Mouse (Mus musculus): ENCODE measurements around the gene Kif21b. TPM values are rescaled to one million over a fixed set of nuclear protein-coding genes. Genes with fewer than 3 reads are reported as not detected.

Kif21b gene
- polyA plus RNA-seq, 1 experiment = 0.03 TPM

DNA sequence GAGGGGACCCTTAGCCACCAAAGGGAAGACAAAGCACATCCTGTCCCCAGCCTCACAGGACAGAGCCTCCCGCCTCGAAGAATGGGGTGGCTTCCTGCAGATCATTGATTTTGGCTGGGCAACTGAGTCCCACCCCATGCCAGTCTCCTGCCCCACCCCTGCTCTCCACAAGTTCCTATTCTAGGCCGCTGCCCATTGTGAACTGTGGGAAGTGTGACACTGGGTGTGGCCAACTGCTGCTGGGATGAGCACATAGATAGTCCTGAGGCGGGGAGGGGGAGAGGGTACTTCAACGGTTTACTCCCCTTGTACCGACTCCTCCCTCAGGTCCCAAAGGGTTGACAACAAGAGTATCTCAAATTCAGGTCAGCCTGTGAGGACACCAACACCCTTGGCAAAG, 47.6 kb downstream of the Kif21b start:
- Histone ChIP-seq H3K9me3 (ENCODE audit: control insufficient read depth, low read length) (no peaks in the 10 kb centered on the region), H3K36me3 (ENCODE audit: control insufficient read depth) (no peaks in the 10 kb centered on the region), H3K4me1 (ENCODE audit: control insufficient read depth) (peaks cover 98% of the 10 kb centered on the region), H3K27me3 (ENCODE audit: control insufficient read depth) (no peaks in the 10 kb centered on the region), H3K4me3 (replicated peaks) (no peak overlapping the region)
- no peak for TF ChIP-seq TAL1 (IDR thresholded peaks at IDR 0.05; ENCODE audit: low read length)
- TF ChIP-seq GATA1 (IDR thresholded peaks at IDR 0.05; ENCODE audit: low read length) = no peak

DNA sequence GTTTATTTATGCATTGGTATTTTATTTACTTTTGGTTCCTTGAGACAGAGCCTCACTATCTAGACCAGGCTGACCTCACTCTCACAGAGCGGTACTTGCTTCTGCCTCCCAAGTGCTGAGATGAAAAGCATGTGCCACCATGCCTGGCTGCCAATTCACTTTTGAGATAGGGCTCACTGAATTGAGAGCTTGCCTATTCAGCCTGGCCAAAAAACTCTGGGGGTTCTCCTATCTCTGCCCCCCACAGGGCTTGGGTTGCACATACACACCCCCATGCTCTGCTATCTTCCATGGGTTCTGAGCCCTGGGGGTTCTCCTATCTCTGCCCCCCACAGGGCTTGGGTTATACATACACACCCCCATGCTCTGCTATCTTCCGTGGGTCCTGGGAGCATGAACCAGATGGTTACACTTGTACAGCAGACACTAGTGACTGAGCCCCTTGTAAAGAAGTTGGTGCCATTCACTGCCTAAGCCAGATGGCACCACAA, 48.4 kb downstream of the Kif21b start:
- peaks cover 98% of the 10 kb centered on the region for H3K4me1 ChIP-seq (ENCODE audit: control insufficient read depth)
- H3K9me3 ChIP-seq (ENCODE audit: control insufficient read depth, low read length) = no peaks in the 10 kb centered on the region
- no peaks in the 10 kb centered on the region for H3K36me3 ChIP-seq (ENCODE audit: control insufficient read depth)
- no peaks in the 10 kb centered on the region for H3K27me3 ChIP-seq (ENCODE audit: control insufficient read depth)
- TF ChIP-seq GATA1 (IDR thresholded peaks at IDR 0.05; ENCODE audit: low read length) (no peak), TAL1 (IDR thresholded peaks at IDR 0.05; ENCODE audit: low read length) (peak; percentile 57; the same call in 2 of the 3 replicates)
- H3K4me3 ChIP-seq (replicated peaks) = no peak overlapping the region

DNA sequence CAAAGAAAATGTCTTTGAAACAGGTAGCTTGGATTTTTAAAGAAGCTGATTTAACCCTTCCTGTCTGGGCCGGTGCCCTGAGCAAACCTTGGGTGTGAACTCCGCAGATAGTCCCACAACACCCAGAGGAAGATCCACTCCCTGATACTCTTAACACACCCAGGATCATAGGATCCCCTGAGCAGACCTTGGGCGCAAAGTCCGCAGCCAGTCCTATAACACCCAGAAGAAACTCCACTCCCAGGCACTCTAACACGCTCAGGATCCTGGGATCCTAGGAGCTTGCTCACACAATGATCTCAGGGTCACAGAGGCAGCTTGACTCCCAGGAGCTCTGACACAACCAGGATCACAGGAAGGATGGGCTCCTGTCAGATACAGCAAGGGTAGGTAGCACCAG, 58.8 kb downstream of the Kif21b start:
- Histone ChIP-seq H3K4me1 (ENCODE audit: control insufficient read depth) (peaks cover 41% of the 10 kb centered on the region), H3K27me3 (ENCODE audit: control insufficient read depth) (no peaks in the 10 kb centered on the region)

DNA sequence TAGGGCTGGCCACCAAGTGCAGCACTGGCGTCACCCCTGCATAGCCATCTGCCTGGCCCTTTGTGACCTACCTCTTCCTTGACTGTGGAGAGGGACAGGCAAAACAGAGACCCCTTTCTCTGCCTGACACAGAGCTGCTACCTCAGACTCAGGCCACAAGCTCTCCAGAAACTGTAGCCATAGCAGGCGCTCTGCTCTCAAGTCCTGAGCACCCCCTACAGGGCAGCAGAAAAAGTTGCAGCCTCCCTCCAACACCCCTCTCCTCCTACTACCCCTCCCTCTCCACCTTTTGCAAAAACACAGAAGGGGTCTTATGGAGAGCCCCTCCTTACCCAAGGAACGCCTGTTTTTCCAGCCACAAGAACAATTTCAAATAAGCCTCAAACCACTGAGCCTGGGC, 81.6 kb downstream of the Kif21b start, which contains the start of gene Mroh3:
Gene Mroh3 (minus strand): TSS at position 26 of the 400 bp plus-strand sequence.
- Histone ChIP-seq H3K27me3 (ENCODE audit: control insufficient read depth) (no peaks in the 10 kb centered on the region), H3K4me3 (replicated peaks) (no peak within 1 kb of the TSS), H3K36me3 (ENCODE audit: control insufficient read depth) (no peaks in the 10 kb centered on the region), H3K4me1 (ENCODE audit: control insufficient read depth) (peaks cover 14% of the 10 kb centered on the region), H3K9me3 (ENCODE audit: control insufficient read depth, low read length) (no peaks in the 10 kb centered on the region)
- TF ChIP-seq TAL1 (IDR thresholded peaks at IDR 0.05; ENCODE audit: low read length) = no peak
- no peak for TF ChIP-seq GATA1 (IDR thresholded peaks at IDR 0.05; ENCODE audit: low read length)

More for the DNA sequence above, 58.8 kb downstream of the Kif21b start:
- no peaks in the 10 kb centered on the region for H3K9me3 ChIP-seq (ENCODE audit: control insufficient read depth, low read length)
- H3K36me3 ChIP-seq (ENCODE audit: control insufficient read depth) = no peaks in the 10 kb centered on the region
- TF ChIP-seq GATA1 (IDR thresholded peaks at IDR 0.05; ENCODE audit: low read length) (no peak), TAL1 (IDR thresholded peaks at IDR 0.05; ENCODE audit: low read length) (no peak)
- H3K4me3 ChIP-seq (replicated peaks) = no peak overlapping the region

DNA sequence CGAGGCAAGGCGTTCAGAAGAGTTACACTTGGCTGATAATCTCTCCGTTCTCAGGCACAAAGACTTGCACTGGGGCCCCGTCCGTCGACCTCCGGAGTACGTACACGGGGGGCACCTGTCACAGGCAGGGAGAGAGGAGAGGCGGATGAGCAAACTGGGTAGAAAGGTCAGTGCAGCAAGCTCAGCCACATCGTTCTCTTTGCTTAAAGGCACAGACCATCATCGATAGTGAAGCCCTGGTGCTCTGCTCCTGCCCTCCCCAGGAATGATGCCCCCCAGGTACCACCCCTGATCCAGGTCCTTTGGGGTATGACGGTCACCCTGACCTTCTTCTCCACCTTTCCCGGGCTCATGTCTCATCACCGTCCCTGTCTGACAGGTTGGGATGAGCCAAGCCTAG, 83.1 kb downstream of the Kif21b start:
- Histone ChIP-seq H3K4me1 (ENCODE audit: control insufficient read depth) (peaks cover 14% of the 10 kb centered on the region), H3K27me3 (ENCODE audit: control insufficient read depth) (no peaks in the 10 kb centered on the region), H3K4me3 (replicated peaks) (no peak overlapping the region), H3K36me3 (ENCODE audit: control insufficient read depth) (no peaks in the 10 kb centered on the region), H3K9me3 (ENCODE audit: control insufficient read depth, low read length) (no peaks in the 10 kb centered on the region)
- TF ChIP-seq GATA1 (IDR thresholded peaks at IDR 0.05; ENCODE audit: low read length) (no peak), TAL1 (IDR thresholded peaks at IDR 0.05; ENCODE audit: low read length) (no peak)

DNA sequence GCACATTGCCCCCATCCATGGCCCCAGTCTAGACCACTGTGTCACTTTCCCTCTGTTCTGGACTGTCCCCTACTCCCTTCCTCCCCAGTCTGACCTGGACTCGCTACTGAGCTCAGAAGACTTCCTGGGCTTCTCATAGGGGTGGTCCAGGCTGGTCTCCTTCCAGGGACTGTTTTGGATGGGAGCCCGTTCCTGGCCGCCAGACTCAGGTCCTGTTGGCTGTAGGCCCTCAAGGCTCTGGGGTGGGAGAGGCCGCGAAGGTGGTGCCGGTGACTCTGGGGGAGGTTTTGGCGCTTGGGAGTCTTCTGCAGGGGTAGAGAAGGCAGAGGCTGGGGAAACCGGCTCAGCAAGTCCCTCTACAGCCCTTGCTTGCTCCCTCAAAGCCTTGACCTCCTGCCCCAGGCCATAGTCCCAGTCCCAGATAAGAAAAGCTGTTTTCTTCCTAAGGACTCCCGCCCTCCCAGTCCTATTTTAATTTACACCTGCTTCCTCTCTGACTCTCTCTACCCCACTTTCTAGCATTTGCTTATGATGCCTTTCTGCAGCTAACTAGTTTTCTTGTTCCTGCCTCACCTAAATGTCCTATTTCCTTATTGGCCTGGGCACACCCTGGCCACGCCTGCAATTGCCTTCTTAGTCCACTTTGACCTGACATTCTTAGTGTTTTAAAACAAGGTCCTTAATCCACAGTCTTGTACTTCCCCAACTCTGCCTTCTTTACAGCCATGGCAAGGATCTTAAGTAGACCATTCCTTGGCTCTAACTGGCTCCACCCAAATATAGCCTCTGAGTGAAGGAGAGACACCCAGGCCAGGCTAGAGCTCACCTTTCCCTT, 89.1 kb downstream of the Kif21b start:
- H3K9me3 ChIP-seq (ENCODE audit: control insufficient read depth, low read length) = no peaks in the 10 kb centered on the region
- H3K4me1 ChIP-seq (ENCODE audit: control insufficient read depth) = no peaks in the 10 kb centered on the region
- no peaks in the 10 kb centered on the region for H3K36me3 ChIP-seq (ENCODE audit: control insufficient read depth)
- TF ChIP-seq GATA1 (IDR thresholded peaks at IDR 0.05; ENCODE audit: low read length) (no peak), TAL1 (IDR thresholded peaks at IDR 0.05; ENCODE audit: low read length) (no peak)
- H3K4me3 ChIP-seq (replicated peaks) = no peak overlapping the region
- H3K27me3 ChIP-seq (ENCODE audit: control insufficient read depth) = peaks cover 16% of the 10 kb centered on the region

DNA sequence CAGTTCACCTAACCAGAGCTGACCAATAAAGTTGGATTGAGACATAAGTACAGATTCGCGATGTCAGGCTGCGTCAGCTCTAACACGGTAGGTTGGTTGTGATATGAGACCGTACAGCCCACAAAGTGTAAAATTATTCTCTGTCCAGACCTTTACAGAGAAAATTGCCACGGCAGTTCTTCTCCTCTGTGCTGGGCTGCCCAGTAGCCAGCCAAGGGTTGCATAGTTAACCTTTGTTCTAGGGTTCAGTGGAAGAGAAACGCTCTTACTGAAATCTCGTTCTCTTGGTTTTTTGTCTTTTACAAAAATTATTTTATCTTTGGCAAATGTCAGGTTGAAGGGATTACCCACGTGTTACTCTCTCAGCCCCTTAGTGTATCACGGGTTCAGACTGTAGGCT, 91.2 kb downstream of the Kif21b start:
- Histone ChIP-seq H3K4me3 (replicated peaks) (no peak overlapping the region), H3K9me3 (ENCODE audit: control insufficient read depth, low read length) (no peaks in the 10 kb centered on the region), H3K4me1 (ENCODE audit: control insufficient read depth) (no peaks in the 10 kb centered on the region), H3K36me3 (ENCODE audit: control insufficient read depth) (no peaks in the 10 kb centered on the region), H3K27me3 (ENCODE audit: control insufficient read depth) (peaks cover 17% of the 10 kb centered on the region)
- no peak for TF ChIP-seq TAL1 (IDR thresholded peaks at IDR 0.05; ENCODE audit: low read length)
- no peak for TF ChIP-seq GATA1 (IDR thresholded peaks at IDR 0.05; ENCODE audit: low read length)

DNA sequence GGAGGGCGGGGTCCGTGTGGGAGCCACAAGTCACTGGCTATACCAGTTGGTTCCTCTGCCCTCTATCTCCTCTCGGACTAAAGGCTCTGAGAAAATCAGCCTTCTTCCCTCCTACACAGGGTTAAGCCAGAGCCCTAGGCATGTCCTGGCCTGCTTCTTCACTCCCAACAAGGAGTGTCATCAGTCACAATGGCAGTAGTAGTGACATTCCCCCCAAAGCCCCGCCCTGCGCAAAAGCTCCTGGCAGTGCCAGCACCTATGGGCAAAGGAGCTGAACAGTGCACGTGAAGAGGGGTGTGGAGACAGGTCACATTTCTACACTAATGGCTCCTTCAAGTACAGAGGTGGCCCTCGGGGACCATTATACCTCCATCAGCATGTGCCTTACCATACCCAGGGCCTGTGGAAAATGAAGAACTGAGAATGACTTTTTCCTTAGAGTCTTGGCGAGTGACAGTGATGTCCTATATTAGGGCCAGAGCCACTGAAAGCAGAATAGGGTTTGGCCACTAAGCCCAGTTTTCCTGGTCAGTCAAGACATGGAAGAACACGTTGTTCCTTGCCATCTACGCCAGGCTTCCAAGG, 92.7 kb downstream of the Kif21b start:
- Histone ChIP-seq H3K4me3 (replicated peaks) (no peak overlapping the region), H3K27me3 (ENCODE audit: control insufficient read depth) (peaks cover 19% of the 10 kb centered on the region), H3K36me3 (ENCODE audit: control insufficient read depth) (no peaks in the 10 kb centered on the region), H3K4me1 (ENCODE audit: control insufficient read depth) (peaks cover 4% of the 10 kb centered on the region; the same call in 1 of the 2 replicates), H3K9me3 (ENCODE audit: control insufficient read depth, low read length) (no peaks in the 10 kb centered on the region)
- TF ChIP-seq TAL1 (IDR thresholded peaks at IDR 0.05; ENCODE audit: low read length) = no peak
- TF ChIP-seq GATA1 (IDR thresholded peaks at IDR 0.05; ENCODE audit: low read length) = no peak

DNA sequence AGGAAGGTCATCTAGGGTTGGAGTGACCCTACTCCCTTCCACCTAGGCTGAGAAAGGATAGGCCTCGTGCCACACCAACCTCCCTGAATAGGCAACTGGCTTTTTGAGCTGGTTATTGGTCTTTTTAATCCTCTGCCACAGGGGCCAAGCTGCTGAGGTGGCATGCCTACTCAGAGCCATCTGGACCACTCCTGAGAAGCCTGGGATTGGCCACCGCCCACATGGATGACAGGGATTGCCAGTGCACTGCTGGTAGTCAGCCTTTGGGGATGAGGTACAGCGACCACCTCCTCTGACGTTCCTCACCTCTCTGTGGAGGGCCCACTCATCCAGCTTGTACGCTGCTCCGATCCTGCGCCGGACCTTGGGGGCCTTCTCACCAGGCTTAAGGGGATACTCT, 94.7 kb downstream of the Kif21b start:
- no peak overlapping the region for H3K4me3 ChIP-seq (replicated peaks)
- no peaks in the 10 kb centered on the region for H3K36me3 ChIP-seq (ENCODE audit: control insufficient read depth)
- no peaks in the 10 kb centered on the region for H3K9me3 ChIP-seq (ENCODE audit: control insufficient read depth, low read length)
- TF ChIP-seq TAL1 (IDR thresholded peaks at IDR 0.05; ENCODE audit: low read length) (no peak), GATA1 (IDR thresholded peaks at IDR 0.05; ENCODE audit: low read length) (no peak)
- H3K4me1 ChIP-seq (ENCODE audit: control insufficient read depth) = peaks cover 6% of the 10 kb centered on the region; the same call in 1 of the 2 replicates
- H3K27me3 ChIP-seq (ENCODE audit: control insufficient read depth) = peaks cover 37% of the 10 kb centered on the region

Measured in erythroblast, embryonic 14.5 days (primary cell).